Mouse (Mus musculus): Measurements from ENCODE around the gene Cox7a1. TPM values are rescaled to one million over a fixed set of nuclear protein-coding genes. Genes with fewer than 3 reads are reported as not detected.

Cox7a1 gene
- polyA plus RNA-seq (2015; fragmentation: Nextera tagmentation; extraction: Ambion mirVana), result 41.5 and 50.1 TPM in 2 replicates

GRCm38 (mm10) chr7:30183879-30184289 lies at the start of gene Cox7a1:
Gene Cox7a1 (plus strand): TSS chr7:30184144.
- 2% methylated on average over 11 of the region's 11 CpGs for WGBS
- Histone ChIP-seq H3K9ac (ENCODE audit: low read depth, low read length) (peak within 1 kb of the TSS; percentile 49), H3K27ac (ENCODE audit: low read length) (peak within 1 kb of the TSS; percentile 75)

GRCm38 (mm10) chr7:30136826-30137225 lies 47.1 kb upstream of the Cox7a1 start:
- H3K4me3 ChIP-seq (ENCODE audit: low read length), result no peak overlapping the region
- H3K36me3 ChIP-seq (ENCODE audit: control insufficient read depth, insufficient read depth, low read length), result peaks cover 14% of the 10 kb centered on the region
- no peaks in the 10 kb centered on the region; the same call in 1 of the 2 replicates for H3K9me3 ChIP-seq (ENCODE audit: control insufficient read depth, low read length)
- H3K27me3 ChIP-seq (replicated peaks; ENCODE audit: control insufficient read depth, insufficient read depth, low read length), result no peaks in the 10 kb centered on the region
- H3K9ac ChIP-seq (ENCODE audit: low read depth, low read length), result no peak overlapping the region
- H3K27ac ChIP-seq (ENCODE audit: low read length), result no peak overlapping the region
- no peak overlapping the region for H3K4me2 ChIP-seq (ENCODE audit: low read depth, low read length)
- H3K4me1 ChIP-seq (ENCODE audit: control insufficient read depth, insufficient read depth, low read length), result no peaks in the 10 kb centered on the region
- WGBS, result 89% methylated on average over 10 of the region's 10 CpGs
- no peak for ATAC-seq

More at GRCm38 (mm10) chr7:30183879-30184289, at the start of gene Cox7a1:
- Histone ChIP-seq H3K4me2 (ENCODE audit: low read depth, low read length) (peak within 1 kb of the TSS; percentile 60), H3K27me3 (replicated peaks; ENCODE audit: control insufficient read depth, insufficient read depth, low read length) (no peaks in the 10 kb centered on the region), H3K4me1 (ENCODE audit: control insufficient read depth, insufficient read depth, low read length) (peaks cover 6% of the 10 kb centered on the region), H3K9me3 (ENCODE audit: control insufficient read depth, low read length) (no peaks in the 10 kb centered on the region), H3K36me3 (ENCODE audit: control insufficient read depth, insufficient read depth, low read length) (peaks cover 3% of the 10 kb centered on the region), H3K4me3 (ENCODE audit: low read length) (peak within 1 kb of the TSS; percentile 39)
- ATAC-seq, result peak; percentile 92

DNA sequence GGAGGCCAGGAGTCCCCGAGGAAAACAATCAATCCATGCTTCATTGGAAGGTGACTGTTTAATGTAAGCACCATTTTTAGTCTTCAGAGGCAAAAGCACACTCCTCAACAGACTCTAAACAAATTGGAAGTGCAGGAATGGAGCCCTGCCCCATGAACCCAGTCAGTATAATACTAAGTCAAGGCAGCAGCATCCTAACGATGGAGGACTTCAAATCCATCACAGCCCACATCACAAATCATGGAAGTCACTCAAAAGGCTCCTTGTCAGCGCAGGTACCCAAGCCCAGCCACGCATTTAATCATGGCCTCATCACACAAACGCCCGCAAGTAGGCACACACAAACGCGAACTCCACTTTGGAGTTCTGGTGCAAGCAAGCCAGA lies 40.8 kb upstream of the Cox7a1 start:
- peak; percentile 23 for ATAC-seq
- Histone ChIP-seq H3K4me1 (ENCODE audit: control insufficient read depth, insufficient read depth, low read length) (peaks cover 3% of the 10 kb centered on the region; the same call in 1 of the 2 replicates), H3K4me2 (ENCODE audit: low read depth, low read length) (peak overlapping the region; percentile 69), H3K4me3 (ENCODE audit: low read length) (peak overlapping the region; percentile 61), H3K9me3 (ENCODE audit: control insufficient read depth, low read length) (peaks cover 9% of the 10 kb centered on the region), H3K9ac (ENCODE audit: low read depth, low read length) (peak overlapping the region; percentile 76), H3K27me3 (replicated peaks; ENCODE audit: control insufficient read depth, insufficient read depth, low read length) (no peaks in the 10 kb centered on the region), H3K36me3 (ENCODE audit: control insufficient read depth, insufficient read depth, low read length) (peaks cover 8% of the 10 kb centered on the region; the same call in 1 of the 2 replicates), H3K27ac (ENCODE audit: low read length) (no peak overlapping the region)
- 9% methylated on average over 8 of the region's 8 CpGs for WGBS

- peak; percentile 93 for ATAC-seq
- Histone ChIP-seq H3K36me3 (ENCODE audit: control insufficient read depth, insufficient read depth, low read length) (peaks cover 10% of the 10 kb centered on the region; the same call in 1 of the 2 replicates), H3K27ac (ENCODE audit: low read length) (peak overlapping the region; percentile 75), H3K4me3 (ENCODE audit: low read length) (peak overlapping the region; percentile 61), H3K4me2 (ENCODE audit: low read depth, low read length) (peak overlapping the region; percentile 69), H3K9me3 (ENCODE audit: control insufficient read depth, low read length) (peaks cover 9% of the 10 kb centered on the region), H3K27me3 (replicated peaks; ENCODE audit: control insufficient read depth, insufficient read depth, low read length) (no peaks in the 10 kb centered on the region), H3K4me1 (ENCODE audit: control insufficient read depth, insufficient read depth, low read length) (peaks cover 3% of the 10 kb centered on the region; the same call in 1 of the 2 replicates), H3K9ac (ENCODE audit: low read depth, low read length) (peak overlapping the region; percentile 76)
- WGBS, result 2% methylated on average over 35 of the region's 35 CpGs
These were observed 40.3 kb upstream of the Cox7a1 start for GRCm38 (mm10) chr7:30143555-30144209.

GRCm38 (mm10) chr7:30147011-30147410 lies 36.9 kb upstream of the Cox7a1 start:
- Histone ChIP-seq H3K4me2 (ENCODE audit: low read depth, low read length) (no peak overlapping the region), H3K36me3 (ENCODE audit: control insufficient read depth, insufficient read depth, low read length) (peaks cover 19% of the 10 kb centered on the region), H3K4me1 (ENCODE audit: control insufficient read depth, insufficient read depth, low read length) (peaks cover 3% of the 10 kb centered on the region; the same call in 1 of the 2 replicates), H3K9ac (ENCODE audit: low read depth, low read length) (no peak overlapping the region), H3K4me3 (ENCODE audit: low read length) (no peak overlapping the region), H3K27me3 (replicated peaks; ENCODE audit: control insufficient read depth, insufficient read depth, low read length) (no peaks in the 10 kb centered on the region), H3K9me3 (ENCODE audit: control insufficient read depth, low read length) (peaks cover 27% of the 10 kb centered on the region), H3K27ac (ENCODE audit: low read length) (no peak overlapping the region)
- no peak for ATAC-seq
- 94% methylated on average over 5 of the region's 5 CpGs for WGBS

GRCm38 (mm10) chr7:30154040-30154439 lies 29.9 kb upstream of the Cox7a1 start:
- Histone ChIP-seq H3K4me3 (ENCODE audit: low read length) (no peak overlapping the region), H3K9me3 (ENCODE audit: control insufficient read depth, low read length) (peaks cover 52% of the 10 kb centered on the region), H3K27me3 (replicated peaks; ENCODE audit: control insufficient read depth, insufficient read depth, low read length) (no peaks in the 10 kb centered on the region), H3K4me2 (ENCODE audit: low read depth, low read length) (no peak overlapping the region), H3K9ac (ENCODE audit: low read depth, low read length) (no peak overlapping the region), H3K27ac (ENCODE audit: low read length) (no peak overlapping the region), H3K36me3 (ENCODE audit: control insufficient read depth, insufficient read depth, low read length) (peaks cover 57% of the 10 kb centered on the region), H3K4me1 (ENCODE audit: control insufficient read depth, insufficient read depth, low read length) (no peaks in the 10 kb centered on the region)
- 91% methylated on average over 1 of the region's 1 CpGs for WGBS
- no peak for ATAC-seq

GRCm38 (mm10) chr7:30155507-30155906 lies 28.4 kb upstream of the Cox7a1 start:
- Histone ChIP-seq H3K9ac (ENCODE audit: low read depth, low read length) (no peak overlapping the region), H3K27ac (ENCODE audit: low read length) (no peak overlapping the region), H3K4me2 (ENCODE audit: low read depth, low read length) (no peak overlapping the region), H3K4me3 (ENCODE audit: low read length) (no peak overlapping the region), H3K4me1 (ENCODE audit: control insufficient read depth, insufficient read depth, low read length) (no peaks in the 10 kb centered on the region), H3K9me3 (ENCODE audit: control insufficient read depth, low read length) (peaks cover 50% of the 10 kb centered on the region), H3K27me3 (replicated peaks; ENCODE audit: control insufficient read depth, insufficient read depth, low read length) (no peaks in the 10 kb centered on the region), H3K36me3 (ENCODE audit: control insufficient read depth, insufficient read depth, low read length) (peaks cover 63% of the 10 kb centered on the region)
- WGBS, result 97% methylated on average over 3 of the region's 3 CpGs
- no peak for ATAC-seq

DNA sequence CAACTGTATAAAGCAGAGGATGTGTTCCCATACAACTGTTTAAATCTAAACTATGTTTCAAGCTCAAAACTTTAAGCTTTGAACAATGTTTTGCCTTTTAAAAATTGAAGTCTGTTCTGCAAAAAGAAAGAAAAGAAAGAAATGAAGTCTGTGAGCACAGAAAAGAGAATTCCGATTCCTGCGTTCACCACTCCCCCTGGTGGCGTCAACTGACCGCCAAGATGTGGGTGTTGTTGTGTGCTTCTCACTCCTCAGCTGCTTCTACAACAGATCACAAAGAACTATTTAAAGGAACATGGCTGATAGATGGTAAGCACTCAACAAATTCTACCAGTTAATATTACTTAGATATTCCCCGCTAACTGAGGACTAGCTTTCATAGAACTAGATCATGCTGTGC lies 20.8 kb upstream of the Cox7a1 start:
- Histone ChIP-seq H3K36me3 (ENCODE audit: control insufficient read depth, insufficient read depth, low read length) (peaks cover 79% of the 10 kb centered on the region), H3K4me3 (ENCODE audit: low read length) (no peak overlapping the region)

DNA sequence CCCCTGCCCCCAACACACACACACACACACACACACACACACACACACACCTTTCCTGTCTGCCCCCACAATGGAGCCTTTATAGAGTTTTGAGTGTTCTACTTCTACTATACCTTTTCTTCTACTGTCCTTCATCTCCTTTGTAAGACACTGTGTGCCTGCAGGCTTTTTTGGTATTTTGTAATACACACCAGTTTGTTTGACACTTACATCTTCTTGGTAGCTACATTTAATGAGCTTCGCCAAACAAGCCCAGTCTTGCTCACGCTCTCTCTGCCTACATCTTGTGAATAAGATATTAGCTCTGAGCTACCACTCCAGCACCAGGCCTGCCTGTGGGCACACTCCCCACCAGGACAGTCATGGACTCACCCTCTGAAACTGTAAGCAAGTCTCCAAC lies 19.2 kb upstream of the Cox7a1 start:
- Histone ChIP-seq H3K9ac (ENCODE audit: low read depth, low read length) (no peak overlapping the region), H3K4me2 (ENCODE audit: low read depth, low read length) (no peak overlapping the region), H3K4me1 (ENCODE audit: control insufficient read depth, insufficient read depth, low read length) (peaks cover 9% of the 10 kb centered on the region), H3K4me3 (ENCODE audit: low read length) (no peak overlapping the region), H3K27ac (ENCODE audit: low read length) (no peak overlapping the region), H3K9me3 (ENCODE audit: control insufficient read depth, low read length) (peaks cover 62% of the 10 kb centered on the region), H3K27me3 (replicated peaks; ENCODE audit: control insufficient read depth, insufficient read depth, low read length) (no peaks in the 10 kb centered on the region), H3K36me3 (ENCODE audit: control insufficient read depth, insufficient read depth, low read length) (peaks cover 63% of the 10 kb centered on the region)
- 98% methylated on average over 2 of the region's 2 CpGs for WGBS
- no peak for ATAC-seq

More for the DNA sequence above, 20.8 kb upstream of the Cox7a1 start:
- Histone ChIP-seq H3K9ac (ENCODE audit: low read depth, low read length) (no peak overlapping the region), H3K4me2 (ENCODE audit: low read depth, low read length) (no peak overlapping the region), H3K27me3 (replicated peaks; ENCODE audit: control insufficient read depth, insufficient read depth, low read length) (no peaks in the 10 kb centered on the region), H3K9me3 (ENCODE audit: control insufficient read depth, low read length) (peaks cover 68% of the 10 kb centered on the region), H3K27ac (ENCODE audit: low read length) (no peak overlapping the region), H3K4me1 (ENCODE audit: control insufficient read depth, insufficient read depth, low read length) (peaks cover 5% of the 10 kb centered on the region)
- no peak for ATAC-seq
- WGBS, result 95% methylated on average over 5 of the region's 5 CpGs
